Mouse (Mus musculus) thymus, postnatal 36 days (tissue): ENCODE data around the gene Inpp4b.
A peak's percentile ranks its signal among the peaks of the same experiment; 100 is the strongest.

Source experiments
- DNase-seq, 2 experiments: peaks; one replicate each; pipeline ENCODE4 v3.0.0; 2022; ENCODE audit warnings: mixed read lengths in 2 of 2

The Inpp4b gene

GRCm38 (mm10) chr8:81478674-81479073, 136.3 kb downstream of the Inpp4b start:
- no peak for DNase-seq

GRCm38 (mm10) chr8:81483834-81484233, 141.5 kb downstream of the Inpp4b start:
- DNase-seq, result no peak

DNA sequence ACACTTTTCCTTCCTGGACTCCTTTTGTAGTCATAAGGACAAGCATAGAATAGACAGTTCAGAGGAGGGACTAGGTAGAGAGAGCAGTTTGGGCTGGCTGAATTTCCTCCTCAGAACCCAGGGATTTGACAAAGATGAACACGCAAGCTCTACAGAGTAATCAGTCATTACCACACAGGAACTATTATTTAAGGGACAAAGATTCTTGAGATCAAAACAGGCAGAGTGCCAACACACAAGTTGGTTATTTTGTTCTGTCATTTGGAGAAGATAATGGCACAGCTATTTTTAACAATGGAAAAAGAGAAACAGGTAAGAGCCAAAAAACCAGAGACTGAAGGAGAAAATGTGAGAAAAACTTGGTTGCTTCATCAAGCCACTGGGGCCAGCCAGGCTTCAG, 143.3 kb downstream of the Inpp4b start:
- no peak for DNase-seq

DNA sequence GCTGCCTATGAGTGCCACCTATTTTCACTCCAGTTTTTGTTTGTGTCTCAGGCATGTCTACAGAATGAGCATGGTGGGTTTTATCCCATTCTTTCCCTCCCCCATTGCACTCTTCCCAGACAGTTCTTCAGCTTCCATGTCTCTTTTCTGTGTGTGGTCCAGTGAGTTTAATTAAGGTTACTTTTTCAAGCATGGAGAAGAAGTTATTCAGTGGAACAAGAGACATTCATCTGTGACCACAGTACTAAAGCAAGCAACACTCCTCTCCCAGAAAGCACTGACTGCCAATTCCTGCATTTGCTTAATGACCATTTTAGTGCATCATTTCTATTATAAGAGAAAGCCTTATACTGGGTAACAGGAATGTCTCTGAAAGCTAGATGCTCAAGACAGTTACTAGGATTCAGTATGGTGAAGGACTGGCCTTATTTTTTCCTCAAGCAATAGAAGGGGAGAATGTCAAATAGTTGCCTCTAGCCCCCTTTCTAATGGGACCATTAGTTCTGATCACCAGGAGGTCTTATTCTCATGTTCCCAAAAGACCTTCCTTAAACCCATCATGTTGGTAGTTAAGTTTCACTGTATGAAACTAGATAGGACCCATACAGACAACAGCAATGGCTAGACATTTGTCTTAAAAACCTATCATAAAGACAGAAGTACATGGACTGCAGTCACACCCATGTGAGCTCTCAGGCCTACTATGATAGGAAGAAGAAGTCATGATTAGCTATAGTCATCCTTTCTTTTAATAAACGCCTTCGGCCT, 147.7 kb downstream of the Inpp4b start:
- DNase-seq, result no peak

GRCm38 (mm10) chr8:81491097-81491705, 148.8 kb downstream of the Inpp4b start:
- DNase-seq, result no peak

DNA sequence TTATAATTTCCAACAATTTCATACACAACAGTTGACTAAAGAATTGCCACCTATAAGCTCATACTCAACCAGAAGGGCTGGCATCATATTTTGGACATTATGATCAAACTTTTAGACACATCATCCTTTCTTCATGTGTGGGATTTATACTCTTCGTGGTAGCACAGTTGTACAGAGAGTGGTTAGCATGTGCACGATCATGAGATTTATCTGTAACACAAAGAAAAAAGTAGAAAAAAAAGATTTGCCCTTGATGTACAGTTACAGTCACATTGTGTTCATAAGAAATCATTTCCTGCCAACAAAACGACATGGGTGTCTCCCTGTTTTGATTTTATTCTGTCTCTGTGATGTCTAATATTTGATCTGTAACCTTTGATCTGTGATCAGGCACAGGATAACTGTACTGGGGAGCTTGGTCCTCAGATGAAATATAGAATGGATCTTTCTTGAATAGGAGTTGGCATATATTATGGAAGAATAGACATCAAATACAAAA, 149.4 kb downstream of the Inpp4b start:
- DNase-seq, result no peak

GRCm38 (mm10) chr8:81494823-81495222, 152.5 kb downstream of the Inpp4b start:
- no peak for DNase-seq

DNA sequence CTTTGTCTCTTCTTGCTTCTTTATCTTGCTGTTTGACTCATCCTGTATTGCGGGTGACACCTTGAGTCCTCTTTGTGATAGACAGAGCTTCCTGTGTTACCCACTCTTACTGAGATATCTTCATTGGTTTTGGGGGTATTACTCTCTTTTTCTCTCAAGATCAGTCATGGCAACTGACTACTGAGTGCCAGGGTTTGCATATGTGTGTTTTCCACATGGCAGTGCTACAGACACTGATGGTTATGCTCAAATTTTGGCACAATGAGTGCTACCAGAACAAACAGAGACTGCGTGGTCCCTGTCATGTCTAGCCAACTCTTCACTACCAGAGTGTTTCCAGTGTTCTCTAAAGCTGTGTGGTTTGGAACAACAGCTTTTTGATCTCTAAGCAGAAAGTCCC, 155.3 kb downstream of the Inpp4b start:
- DNase-seq, result peak in 1 of 2 experiments; percentile 5

DNA sequence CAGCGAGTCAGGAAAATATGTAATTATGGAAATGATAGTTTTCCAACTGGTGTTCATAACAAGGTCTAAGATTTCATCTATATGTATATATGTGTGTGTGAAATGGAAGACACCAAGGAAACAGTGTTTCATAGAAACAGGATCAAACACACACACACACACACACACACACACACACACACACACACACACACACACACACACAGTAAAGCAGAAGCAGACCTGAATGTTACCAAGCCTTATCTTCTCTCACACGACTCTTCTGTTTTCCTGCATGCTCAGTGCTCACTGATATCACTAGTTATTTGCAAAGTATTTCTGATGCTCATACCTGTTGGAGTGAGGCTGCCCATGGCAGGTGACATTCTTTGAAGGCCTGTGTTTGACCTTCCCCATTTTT, 159.9 kb downstream of the Inpp4b start:
- no peak for DNase-seq

DNA sequence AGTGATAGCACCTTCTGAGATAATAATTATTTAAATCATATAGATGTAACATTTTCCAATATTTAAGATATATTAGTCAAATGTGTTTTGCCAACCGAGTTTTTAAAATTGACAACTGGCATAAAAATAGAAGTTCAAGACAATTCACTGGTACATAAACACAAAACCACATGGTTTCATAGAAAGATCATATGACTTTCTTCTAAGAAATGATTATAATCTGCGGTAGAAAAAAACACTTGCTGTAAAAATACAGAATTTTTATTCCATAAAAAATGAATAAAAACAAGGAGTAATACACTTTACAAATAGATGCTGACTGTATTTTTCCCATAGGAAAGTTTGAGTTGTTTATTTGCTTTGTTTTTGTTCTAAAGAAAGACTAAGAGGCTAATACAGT, 160.6 kb downstream of the Inpp4b start:
- DNase-seq, result no peak

DNA sequence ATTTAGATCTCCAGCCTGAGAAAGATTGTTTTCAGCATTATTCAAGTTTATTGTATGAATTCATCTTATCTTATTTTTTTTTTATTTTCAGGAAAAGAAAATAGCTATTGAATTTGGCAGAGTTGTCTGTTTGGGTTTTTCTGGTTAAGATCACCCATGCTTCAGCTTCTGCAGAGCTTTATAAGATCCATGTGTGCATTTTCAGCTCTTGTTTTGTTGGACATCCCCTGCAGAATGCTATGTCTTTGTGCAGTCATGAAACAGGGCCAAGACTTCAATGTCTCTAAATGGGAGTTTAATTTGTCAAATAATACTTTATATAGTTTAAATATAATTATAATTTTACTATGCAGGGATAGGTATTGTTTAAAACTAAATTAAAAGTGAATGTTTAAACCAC, 170.5 kb downstream of the Inpp4b start:
- DNase-seq, result no peak

DNA sequence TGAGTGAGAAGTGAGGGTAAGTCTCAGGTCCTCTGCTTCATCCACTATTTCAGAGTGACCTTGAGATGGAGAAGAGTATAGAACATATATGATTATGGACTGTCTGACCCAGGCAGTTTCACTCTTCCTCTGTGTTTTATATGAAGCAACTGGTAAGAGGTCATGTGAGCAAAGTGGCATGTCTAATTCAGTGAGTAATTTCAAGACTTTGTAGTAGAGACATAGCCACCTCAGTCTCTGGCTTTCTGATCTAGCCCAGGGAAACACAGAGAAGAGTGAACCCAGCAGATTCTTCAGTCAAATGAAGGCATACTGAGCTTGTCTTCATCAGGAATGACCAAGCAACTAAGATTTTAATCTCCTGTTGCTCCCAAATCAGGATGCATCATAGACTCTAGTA, 172.1 kb downstream of the Inpp4b start:
- DNase-seq, result no peak

GRCm38 (mm10) chr8:81522085-81522484, 179.7 kb downstream of the Inpp4b start:
- no peak for DNase-seq

DNA sequence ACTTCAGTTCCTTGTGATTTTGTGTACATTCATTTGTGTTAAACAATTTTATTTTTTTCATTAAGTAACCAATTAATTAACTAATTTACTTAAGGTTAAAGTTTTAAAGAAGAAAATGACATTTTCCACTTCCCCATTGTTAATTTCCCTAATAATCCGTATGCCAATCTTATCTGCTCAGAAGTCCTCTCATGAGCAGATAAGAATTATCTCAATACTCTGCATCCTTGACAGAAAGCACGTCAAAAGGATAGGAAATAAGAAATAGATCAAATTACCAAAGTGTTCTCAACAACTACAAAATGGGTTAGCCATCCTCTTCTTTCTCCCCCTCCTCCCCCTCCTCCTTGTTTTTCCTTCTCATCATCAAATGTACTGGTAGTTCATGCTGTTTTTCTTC, 182.2 kb downstream of the Inpp4b start:
- DNase-seq, result no peak

GRCm38 (mm10) chr8:81527661-81528060, 185.3 kb downstream of the Inpp4b start:
- DNase-seq, result no peak

DNA sequence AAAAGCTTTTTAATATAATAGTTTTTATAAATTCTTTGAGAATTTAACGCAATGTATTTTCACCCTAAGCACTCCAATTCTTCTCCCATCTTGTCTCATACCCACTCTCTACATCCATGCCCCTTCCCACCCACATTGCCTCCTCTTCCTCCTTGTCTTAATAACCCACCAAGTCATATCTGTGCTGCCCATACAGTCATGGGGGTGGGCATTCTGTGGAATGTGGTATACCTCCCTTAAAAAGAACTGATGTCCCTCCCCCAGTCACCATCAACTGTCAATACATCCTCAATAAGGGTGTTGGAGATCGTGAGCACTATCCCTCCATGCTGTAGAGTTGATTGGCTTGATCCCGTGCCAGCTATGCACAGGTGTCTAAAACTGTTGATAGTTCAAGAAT, 196.0 kb downstream of the Inpp4b start:
- no peak for DNase-seq

DNA sequence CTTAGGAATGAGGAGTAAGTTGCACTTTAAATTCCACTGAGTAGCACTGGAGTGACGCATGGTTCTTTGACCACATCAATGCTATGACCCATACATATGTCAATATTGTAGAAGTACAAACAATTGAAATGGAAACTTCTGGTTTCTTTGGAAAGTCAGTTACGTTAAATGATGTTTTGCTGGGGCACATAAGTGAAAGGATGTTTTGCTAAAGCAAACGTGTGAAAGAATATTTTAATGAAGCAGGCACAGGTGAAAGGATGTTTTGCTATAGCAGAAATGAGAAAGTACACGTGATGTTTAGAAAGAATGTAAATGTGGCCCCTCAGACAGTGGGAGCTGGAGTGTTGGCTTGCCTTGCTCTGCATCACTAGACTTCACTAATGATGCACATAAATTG, 216.2 kb downstream of the Inpp4b start:
- DNase-seq, result no peak

GRCm38 (mm10) chr8:81562405-81562804, 220.0 kb downstream of the Inpp4b start:
- DNase-seq, result no peak

DNA sequence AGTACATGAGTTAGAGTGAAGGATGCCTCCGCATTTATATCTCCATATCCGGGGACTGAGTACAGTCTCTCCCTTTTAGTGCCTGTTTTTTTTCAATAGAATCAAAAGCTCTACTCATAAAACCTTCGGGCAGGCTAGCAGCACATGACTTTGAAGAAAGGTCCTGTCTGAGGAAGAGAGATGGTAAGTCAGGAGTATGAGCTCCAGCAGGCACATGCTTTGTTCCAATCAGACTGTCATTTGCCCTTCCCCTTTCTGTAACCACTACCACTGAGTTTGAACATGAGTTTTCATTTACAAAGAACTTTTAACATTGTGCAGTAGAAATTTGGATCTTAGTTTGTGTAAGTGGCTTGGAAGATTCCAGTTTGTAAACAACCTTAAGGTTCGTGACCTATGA, 223.1 kb downstream of the Inpp4b start:
- no peak for DNase-seq

- no peak for DNase-seq
Observed at GRCm38 (mm10) chr8:81572319-81573104, 230.2 kb downstream of the Inpp4b start.

DNA sequence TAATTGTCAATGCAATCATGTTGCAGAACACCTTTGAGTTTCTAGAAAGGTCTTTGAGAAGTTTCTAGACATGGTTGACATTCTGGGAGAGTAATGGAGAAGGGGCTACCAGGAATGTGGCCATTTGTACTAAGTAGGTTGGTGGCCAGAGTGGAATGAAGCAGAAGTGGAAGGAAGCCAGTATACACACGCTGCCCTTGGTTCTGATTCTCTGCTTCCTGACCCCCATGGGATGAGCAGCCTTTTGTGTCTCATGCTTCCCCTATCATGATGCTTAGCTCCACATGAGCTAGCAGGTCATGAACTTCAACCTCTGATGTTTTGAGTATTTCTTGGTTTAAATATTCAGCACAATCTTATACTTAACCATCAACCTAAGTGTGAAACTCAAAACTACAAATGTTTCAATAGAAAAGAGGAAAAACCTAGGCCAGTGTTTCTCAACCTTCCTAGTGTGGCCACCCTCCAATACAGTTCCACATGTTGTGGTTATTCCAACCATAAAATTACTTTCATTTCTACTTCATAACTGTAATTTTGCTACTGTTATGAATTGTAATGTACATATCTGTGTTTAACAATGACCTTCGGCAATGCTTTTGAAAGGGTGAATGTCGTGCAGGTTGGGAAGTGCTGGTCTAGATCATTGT, 233.0 kb downstream of the Inpp4b start:
- DNase-seq, result no peak

DNA sequence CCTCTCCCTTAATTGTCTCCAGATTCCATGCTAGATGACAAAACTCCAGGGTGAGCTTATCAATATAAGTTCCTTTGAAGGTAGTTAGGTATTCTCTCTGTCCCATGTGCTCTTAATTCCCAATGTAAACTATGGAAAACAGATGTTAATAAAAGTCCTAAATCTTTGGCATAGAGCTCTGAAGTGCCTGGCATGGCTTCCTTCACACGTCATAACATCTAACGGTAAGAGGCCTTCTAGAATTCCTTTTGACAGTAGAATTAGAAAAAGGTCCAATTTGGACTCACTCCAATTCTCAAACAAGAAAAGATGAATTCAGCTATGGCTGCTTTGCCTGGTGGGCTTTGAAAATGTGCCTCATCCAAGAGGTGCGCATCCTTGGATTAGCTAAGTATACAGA, 236.6 kb downstream of the Inpp4b start:
- no peak for DNase-seq

DNA sequence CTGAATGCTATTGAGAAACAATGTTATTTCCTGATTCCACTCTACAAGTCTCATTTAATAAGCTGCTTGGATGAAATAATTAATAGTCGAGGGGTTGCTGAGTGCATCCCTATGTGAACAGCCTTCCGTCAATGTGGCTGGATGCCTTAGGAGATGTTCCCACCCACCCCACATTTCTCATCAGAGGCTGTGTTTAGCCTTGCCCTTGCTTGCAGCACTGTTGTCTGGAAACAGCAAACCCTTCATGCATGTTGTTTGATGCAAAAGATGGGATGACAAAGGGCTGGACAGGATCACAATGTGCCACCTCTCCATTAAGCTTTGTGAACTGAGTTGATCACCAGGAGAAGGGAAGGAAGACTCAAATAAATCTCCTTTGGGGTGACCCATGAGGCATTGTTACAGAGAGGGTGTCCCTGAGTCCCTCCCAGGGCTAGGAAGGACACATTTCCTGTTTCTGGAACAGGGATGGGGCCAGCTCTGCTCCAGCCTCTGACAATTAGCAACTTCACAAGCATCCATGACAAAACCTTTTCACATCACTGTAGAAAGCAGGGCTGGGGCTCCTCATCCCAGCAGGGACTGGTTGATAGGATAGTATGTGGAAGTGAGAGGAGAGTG, 239.6 kb downstream of the Inpp4b start:
- DNase-seq, result no peak
